Mouse (Mus musculus): ENCODE measurements around the gene Ankrd24. TPM values are rescaled to one million over a fixed set of nuclear protein-coding genes. Genes with fewer than 3 reads are reported as not detected.

The Ankrd24 gene
- total RNA-seq, 2 experiments from 2014 or later, result 38.7 to 50.5 TPM

DNA sequence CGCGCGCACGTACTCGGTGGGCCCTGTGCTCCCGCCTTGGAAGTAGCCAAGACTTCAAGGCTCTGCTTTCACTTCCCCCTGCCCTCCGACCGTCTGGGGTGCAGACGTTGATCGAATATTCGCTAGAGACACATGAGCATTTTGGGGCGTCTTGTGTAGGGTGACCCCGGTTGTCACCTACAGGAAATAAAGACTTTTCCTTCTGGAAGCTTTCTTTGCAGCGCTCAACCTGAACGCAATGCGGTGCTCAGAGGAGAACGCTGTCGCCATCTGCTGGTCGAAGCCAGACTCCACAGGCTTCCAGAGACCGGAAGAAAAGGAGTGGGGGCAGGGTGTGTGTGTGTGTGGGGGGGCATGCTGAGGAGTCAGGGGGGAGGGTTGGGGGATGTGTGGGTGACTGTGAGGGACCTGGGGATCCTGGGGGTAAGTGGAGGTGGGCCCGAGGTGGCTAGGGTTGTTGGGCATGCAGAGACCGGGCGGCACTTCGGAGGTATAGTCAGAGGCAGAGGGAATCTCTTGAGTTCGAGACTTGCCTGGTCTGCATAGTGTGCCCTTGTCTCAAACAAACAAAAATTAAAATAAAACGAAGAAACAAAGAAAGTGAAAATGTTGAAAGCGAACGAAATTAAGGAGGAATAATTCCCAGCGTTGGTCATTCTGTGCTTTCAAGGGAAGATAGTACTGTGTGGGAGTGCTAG lies 23.2 kb upstream of the Ankrd24 start:
- DNase-seq (ENCODE audit: low spot score in 2 of 2), result peak; percentile 63 to 75

DNA sequence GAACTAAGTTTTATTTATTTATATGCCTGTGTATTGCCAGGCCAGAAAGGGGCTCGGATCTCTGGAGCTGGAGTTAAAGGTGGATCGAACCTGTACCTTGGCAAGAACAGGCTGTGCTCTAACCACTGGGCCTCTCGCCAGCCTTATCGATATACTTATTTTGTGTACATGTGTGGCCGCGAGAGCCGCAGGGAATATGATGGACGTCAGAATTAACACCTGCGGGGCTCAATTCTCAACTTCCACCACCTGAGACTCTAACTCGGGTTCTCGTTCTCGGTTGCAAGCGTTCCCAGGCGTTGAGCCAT lies 22.7 kb upstream of the Ankrd24 start:
- no peak for DNase-seq (ENCODE audit: low spot score in 2 of 2)

DNA sequence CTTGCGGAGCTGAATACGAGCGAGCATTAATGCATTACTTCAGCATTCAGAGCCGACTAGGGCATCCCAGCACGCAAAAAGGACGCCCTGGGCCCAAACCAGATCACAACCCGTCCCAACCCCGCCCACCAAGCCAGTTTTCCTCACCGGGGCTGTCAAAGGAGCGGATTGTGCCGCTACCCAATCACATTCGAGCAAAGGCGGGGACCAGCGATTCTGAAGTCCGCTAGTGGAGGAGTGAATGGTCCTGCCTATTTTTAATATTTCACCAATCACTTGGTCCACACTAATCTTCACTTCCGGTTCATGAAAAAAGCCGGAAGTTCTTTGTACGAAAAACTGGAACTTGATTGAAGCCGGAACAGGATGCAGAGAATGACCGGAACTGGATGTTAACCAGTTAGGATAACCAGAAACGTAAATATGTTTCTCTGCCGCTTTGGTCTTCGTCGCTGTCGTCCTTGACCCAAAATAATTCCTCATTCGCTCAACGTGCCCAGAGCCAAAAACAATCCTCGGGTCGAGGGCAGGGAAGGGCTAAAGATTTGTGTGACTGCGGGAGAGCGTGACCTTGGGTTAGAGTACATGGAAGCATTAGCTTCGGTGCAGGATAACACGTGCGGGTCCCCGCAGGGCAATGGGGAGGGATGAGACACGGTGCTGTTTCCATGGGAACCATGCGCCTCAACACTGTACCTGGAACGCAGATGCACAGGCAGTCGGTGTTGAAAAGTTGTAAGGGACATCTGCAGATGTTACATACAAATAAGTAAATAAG lies 22.2 kb upstream of the Ankrd24 start, which contains the start of gene BC025920:
Gene BC025920, plus strand, starts transcription at position 297 of the 778 bp plus-strand sequence.
- DNase-seq (ENCODE audit: low spot score in 2 of 2), result peak; percentile 69 to 88

DNA sequence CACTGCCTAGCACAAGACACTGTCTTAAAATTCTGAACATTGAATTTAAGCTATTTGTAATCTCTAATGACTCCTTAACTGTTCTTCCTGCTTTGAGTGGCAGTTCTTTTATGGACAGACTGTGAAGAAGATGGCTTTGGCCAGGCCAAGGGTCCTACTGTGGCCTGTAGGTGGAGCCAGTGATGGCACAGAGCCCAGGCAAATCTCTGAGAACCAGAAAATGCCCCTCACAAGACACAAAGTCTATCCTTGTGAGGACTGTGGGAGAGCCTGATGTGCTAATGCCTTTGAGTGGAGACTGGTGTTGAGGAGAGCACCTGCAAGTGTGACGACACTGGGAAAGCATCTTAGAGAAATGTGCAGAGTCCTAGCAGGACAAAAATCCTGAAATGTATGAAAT lies 20.0 kb upstream of the Ankrd24 start:
- DNase-seq (ENCODE audit: low spot score in 2 of 2), result no peak

DNA sequence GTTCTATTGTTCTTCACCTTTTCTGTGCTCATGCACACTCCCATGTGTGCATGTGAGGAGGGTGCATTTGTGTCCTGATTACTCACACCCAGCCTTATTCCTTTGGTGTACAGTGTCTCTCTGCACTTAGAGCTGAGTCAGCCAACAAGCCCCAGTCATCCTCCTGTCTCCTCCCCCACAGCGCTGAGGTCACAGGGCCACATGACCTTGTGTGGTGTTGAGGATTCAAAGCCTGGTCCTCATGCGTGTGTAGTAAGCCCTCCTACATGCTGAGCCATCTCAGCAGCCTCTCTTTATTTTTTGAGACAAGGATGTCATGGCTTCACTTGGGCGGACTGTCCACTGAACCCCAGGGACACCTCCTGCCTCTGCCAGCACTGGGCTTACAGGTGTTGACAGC lies 15.6 kb upstream of the Ankrd24 start:
- no peak for DNase-seq (ENCODE audit: low spot score in 2 of 2)

DNA sequence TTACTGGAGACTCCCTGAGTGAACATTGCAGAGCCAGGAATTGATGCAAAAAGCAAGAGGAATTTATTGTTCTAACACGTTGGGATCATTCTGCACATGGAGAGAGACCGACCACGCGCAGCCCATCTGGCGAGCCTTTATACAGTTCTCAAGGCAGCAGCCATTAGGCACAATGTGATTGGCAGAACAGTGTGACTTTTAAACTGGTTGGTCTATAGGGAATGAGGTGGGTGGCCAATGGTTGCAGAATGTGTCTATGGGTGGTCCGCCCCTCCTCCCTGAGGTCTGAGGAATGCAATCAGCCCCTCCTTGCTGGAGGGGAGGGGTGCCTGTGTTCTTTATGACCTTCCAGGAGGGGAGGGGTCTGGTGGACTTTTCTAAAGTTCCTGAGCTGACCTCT lies 12.9 kb upstream of the Ankrd24 start:
- DNase-seq (ENCODE audit: low spot score in 2 of 2), result no peak

DNA sequence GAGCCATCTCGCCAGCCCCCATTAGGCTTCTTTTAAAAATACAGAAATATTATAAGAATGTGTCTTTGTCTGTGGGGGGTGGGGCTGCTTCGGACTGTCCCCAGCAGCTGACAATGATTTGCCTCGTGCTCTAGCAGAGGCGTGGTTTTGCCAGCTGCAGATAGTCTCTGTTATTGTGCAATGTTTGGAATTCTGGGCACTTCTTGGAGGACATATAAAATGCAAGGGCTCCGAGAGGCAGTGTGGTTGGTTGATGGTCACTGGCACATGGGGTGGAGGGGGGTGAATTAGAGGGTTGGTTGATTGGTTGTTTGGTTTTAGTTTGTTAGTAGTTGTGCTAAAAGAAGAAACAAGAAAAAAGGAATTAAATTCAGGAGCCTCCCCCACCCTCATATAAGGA lies 8.4 kb upstream of the Ankrd24 start:
- DNase-seq (ENCODE audit: low spot score in 2 of 2), result no peak

DNA sequence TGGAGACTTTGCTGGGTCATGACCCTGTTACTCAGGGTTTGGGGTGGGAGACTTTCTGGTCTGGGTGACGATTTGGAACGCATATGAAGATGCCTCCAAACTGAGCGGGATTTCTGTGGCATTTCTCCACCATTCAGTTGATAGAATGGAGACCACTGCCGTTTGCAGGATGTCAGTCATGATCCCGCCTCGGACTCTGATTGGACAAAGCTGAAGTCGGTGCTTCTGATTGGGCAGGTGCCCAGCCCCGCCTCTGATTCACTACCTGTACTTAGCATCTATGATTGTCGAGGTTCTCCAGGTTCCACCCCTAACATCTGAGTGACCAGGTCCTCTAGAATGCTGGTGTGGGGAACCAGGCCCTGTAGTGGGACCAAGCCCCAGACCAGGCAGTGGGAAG lies 7.6 kb upstream of the Ankrd24 start:
- DNase-seq (ENCODE audit: low spot score in 2 of 2), result no peak

DNA sequence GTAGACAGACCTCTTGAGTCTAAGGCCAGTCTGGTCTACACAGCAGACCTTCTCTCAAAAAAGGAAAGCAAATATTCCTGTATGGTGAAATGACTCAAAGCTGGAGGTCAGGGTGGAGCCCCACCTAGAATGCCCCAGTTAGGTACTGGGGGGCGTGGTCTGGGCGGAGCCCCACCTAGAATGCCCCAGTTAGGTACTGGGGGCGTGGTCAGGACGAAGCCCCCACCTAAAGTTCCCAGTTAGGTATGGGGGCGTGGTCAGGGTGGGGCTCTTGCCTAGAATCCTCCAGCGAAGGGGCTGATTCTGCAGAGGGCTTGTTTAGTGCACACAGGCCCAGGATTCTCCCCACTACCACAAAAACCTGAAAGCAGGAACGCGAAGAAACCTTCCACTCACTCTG lies 4.9 kb upstream of the Ankrd24 start:
- no peak for DNase-seq (ENCODE audit: low spot score in 2 of 2)

DNA sequence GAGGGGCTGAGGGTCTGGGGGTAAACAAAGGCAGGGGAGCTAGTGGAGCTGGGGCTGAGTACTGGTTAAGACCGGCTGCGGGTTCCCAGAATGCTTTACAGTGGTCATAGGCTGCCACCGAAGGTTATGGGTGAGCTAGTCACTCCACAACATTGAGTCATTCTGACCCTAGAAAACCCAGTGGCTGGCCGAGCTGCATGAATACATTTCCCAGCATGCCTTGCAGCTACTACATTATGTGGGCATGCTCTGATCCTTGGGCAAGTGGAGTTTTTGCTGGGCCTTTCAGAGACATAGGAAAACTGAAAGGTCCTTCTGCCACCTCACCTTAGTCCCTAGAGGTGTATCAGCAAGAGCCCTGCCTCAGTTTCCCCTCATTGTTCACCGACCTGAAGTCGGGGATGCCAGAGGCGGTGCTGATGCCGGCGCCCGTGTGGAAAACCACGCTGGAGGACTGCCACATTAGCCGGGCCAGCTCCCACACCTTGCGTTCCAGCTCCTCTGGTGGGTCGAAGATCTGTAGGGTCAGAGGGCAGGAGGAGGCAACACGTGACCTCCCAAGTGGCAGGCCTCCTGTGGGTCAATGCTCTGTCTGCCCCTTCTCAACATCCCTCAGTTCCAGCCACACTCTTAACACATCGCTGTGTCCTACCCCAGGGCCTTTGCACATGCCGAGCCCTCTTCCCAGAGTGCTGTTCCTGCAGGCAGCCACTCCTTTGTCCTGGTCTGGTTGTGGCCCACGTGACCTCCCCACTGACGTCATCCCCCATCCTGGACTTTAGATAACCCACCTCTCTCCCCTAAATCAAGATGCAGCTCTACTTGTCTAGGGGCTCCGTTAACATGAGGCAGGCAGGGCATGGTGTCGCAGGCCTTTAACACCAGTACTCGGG lies 2.0 kb upstream of the Ankrd24 start:
- no peak for DNase-seq (ENCODE audit: low spot score in 2 of 2)

DNA sequence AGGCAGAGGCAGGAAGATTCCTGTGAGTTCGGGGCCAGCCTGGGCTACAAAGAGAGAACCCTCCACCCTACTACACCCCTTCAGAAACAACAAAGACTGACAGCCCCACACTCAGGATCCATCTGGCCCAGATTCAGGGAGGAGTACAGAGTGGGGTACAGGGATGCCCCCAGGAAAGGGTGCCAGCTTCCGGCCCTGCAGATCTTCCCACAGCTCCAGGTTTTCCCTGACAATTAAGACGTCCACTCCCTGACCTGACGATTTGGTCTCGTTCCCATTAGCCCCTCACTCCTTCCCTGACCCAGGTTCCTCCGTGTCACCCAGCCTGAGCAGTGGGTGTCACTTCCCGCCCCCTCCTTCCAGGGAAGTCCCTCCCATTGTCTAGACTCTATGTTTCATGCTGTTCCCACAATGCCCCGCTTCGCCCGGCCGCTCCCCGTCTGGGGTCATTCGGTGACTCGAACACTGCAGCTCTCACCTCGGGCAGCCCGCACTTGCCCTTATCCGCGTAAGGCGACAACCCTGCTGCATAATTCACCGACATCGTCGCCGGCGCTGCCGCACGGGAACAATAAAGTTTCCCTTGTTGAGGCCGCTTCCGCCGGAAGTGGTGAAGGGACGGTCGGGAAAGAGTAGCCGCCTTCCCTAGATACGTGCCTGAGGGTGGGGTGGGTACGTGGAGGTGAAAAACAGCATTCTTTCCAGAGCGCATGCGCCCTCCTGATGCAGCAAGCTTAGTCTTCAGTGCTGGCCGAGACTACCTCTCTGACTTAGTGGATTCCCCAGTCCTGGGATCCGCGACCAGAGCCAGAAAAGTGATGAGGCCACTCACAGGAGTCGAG lies 1.1 kb upstream of the Ankrd24 start, which contains the start of gene Sirt6:
Gene Sirt6, minus strand, starts transcription at position 804 of the 842 bp plus-strand sequence.
- peak; percentile 67 to 82 for DNase-seq (ENCODE audit: low spot score in 2 of 2)

DNA sequence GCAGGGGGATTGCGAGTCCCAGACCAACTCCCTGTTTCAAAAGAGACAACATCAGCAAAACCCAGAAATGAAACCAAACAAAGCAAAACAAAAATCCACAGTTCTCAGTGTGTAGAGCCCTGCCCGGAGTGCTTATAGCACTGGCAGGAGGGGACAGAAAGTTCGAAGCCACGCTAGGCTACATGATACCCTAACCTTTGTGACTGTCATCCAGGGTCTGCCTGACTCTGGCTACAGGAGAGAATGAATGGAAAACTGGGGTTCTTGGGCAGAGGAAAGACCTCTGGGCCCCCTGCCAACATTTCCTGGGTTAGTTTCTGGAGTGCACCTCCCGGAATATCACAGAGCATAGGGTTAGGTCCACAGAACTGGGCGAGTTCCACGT lies 512 bp upstream of the Ankrd24 start:
- DNase-seq (ENCODE audit: low spot score in 2 of 2), result no peak

DNA sequence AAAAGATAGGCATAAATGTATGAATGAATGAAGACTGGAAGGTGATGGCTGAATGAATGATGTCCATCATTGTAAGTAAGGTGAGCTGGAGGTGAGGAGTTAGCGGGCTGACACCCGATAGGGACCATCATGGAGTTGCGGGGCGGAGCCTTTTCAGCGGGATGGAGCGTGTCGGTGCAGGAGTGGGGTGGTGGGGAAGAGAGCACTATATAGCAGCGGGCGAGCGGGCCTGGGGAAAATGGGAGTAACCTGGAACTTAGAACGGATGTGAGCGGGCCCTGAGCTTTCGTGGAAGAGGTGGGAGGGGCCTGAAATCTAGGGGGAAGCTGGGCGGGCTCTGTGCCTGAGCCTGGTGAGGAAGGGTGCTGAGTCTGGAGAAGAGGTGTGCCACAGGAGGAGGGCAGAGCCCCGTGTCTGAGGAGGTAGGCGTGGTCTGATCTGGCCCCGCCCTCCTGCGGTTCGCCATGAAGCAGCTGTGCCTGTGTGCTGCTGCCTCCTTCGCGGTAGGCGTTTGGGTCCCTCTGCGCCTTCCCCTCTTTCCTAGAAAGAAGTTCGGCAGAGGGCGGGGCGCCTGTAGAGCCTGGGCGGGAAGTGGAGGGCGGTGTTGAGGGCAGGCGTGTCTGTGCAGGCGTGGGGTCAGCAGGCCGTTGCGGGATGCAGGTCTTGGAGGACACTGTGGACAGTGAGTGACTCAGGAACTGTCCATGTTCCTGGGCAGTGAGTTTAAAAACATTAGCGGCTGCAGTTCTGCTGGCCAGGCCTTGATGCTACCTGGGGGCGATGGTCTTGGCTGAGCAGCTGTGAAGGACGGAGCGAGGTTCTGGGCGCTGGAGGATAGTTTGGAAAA lies 5.1 kb downstream of the Ankrd24 start:
- peak; percentile 59 to 68 for DNase-seq (ENCODE audit: low spot score in 2 of 2)

DNA sequence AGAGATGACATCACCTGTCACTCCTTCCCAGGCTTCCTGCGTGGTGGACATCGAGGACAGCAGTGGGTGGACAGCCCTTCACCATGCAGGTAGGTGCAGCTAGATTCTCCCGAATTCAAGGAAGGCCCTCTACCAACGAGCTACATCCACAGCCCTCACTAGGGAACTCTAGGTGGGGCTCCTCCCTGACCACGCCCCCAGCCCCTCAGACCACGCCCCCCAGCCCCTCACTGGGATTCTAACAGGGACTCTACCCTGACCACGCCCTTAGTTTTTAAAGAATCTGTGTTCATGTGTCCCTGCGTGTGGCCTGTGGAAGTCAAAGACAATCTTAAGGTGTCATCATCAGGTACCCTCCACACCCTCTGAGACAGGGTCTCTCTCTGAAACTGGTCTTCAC lies 8.0 kb downstream of the Ankrd24 start:
- no peak for DNase-seq (ENCODE audit: low spot score in 2 of 2)

DNA sequence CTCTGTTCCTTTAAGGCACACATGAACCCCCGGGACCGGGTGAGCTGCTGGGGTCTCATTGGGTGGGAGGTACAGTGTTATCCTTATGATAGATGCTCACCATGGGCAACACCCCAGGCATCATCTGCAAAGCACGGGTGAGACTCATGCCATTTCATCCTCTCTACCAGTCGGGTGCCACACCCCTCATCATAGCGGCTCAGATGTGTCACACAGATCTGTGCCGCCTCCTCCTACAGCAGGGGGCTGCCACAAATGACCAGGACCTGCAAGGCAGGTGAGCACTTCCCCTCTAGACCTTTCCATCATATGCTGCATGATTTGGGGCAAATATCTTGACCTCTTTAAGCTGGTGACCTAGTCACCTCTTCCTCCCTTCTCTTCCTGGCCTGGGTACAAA lies 9.8 kb downstream of the Ankrd24 start:
- DNase-seq (ENCODE audit: low spot score in 2 of 2), result no peak

DNA sequence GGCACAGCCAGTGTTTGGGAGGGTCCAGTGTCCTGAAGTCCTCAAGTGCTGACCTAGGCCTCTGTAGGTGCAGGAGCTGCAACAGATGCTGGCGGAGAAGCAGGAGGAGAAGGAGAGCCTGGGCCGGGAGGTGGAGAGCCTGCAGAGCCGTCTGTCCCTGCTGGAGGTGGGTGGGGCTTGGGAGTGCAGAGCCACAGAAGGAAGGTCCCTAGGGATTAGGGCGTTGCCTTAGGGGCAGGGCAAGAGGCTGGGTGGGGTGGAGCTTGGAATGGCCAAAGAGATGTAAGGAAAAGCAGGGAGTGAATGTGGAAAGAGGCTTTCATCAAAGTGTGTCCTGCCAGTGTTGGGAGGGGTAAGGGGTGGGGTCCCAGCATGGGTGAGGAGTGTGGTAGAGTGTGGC lies 12.5 kb downstream of the Ankrd24 start:
- DNase-seq (ENCODE audit: low spot score in 2 of 2), result peak in 1 of 2 experiments; percentile 3

DNA sequence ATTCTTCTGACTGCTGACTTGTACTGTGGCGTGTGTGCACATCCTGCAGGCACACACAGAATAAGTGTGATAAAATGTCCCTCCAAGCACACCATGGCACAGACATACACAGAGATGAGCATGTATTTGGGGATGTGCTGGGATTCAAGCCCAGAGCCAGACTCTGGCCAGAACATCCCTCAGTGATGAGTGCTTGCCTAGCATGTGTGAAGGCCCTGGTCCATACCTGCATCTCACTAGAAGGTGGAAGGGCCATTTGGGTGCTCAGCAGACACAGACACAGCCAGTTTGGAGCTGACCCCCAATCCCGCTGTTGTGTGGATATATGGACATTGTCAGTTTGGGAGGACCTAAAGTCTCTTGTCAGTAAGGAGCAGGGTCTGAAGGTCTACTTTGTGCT lies 13.2 kb downstream of the Ankrd24 start:
- DNase-seq (ENCODE audit: low spot score in 2 of 2), result peak in 1 of 2 experiments; percentile 1

DNA sequence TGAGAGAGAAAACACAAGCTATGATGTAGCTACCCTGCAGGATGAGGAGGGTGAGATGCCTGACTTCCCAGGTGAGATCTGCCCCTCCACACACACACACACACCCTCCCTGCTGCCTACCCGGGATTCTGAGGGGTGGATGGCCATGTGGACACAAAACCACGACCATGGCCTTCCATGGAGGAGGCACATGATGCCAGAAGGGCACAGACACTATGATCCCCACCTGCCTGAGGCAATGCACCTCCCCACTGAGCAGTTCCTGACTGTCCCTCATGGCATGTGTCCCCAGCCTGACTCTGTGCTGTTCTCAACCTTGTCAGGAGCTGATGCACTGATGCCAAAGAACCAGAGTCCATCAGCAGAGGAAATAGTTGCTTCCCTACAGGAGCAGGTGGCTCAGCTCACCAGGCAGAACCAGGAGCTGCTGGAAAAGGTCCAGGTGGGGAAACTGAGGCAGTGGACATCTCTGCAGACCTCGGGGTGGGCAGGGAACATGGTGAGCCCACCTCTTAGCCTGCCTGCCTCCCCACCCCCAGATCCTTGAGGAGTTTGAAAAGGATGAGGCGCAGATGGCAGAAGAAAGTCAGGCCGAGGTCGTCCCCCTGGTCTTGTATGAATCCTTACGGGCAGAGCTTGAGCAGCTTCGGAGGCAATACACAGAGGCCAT lies 13.8 kb downstream of the Ankrd24 start:
- DNase-seq (ENCODE audit: low spot score in 2 of 2), result no peak
